ENCODE assay signal across 7 mouse cellular contexts in the genomic region with DNA sequence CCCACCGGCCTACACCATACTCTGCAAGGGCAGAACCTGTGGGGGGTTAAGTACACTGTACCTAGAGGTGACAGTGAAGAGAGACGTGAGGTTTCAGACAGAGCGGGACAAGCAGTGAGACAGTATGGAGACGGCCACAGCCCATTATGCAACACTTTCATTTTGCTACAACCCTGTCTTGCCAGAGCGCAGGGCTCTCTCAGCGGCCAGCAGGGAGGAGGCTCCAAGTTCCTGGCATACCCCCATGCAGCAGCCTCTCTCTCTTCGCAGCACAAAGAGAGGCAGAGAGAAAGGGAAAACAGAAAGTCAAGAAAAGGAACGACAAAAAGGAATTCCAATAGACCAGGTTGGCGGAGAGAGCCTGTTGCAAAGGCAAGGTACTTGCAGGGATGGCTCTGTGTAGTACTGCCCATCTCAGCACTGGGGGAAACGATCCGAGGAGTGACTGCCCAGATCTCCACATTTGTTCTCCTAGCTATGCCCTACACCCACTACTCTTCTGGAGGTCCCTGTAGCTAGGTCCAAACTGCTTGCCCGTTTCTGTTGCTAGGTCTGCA. TPM values are rescaled to one million over a fixed set of nuclear protein-coding genes. Genes with fewer than 3 reads are reported as not detected.
DNase-seq lines count a peak whose midpoint lies in the region; ATAC-seq lines count a peak whose summit lies in the region.

No protein-coding gene starts in this region.

- peak overlapping the region; percentile 80 for H3K4me2 ChIP-seq in forebrain, embryonic 14.5 days (ENCODE audit: low read length)
- H3K4me2 ChIP-seq in lung, embryonic 16.5 days (ENCODE audit: low read depth, low read length): peak overlapping the region; percentile 96

- H3K27me3 ChIP-seq in forebrain, embryonic 14.5 days (replicated peaks; ENCODE audit: control insufficient read depth, insufficient read depth, low read length): no peaks in the 10 kb centered on the region; the same call in 1 of the 2 replicates
- H3K27me3 ChIP-seq in hindbrain, embryonic 10.5 days (ENCODE audit: insufficient read depth, poor library complexity, severe bottlenecking): peaks cover 24% of the 10 kb centered on the region
- no peaks in the 10 kb centered on the region; the same call in 1 of the 2 replicates for H3K27me3 ChIP-seq in lung, embryonic 16.5 days (ENCODE audit: control insufficient read depth, insufficient read depth, low read depth, low read length)

- H3K36me3 ChIP-seq in forebrain, embryonic 14.5 days (ENCODE audit: control insufficient read depth, insufficient read depth, low read length): no peaks in the 10 kb centered on the region
- H3K36me3 ChIP-seq in hindbrain, embryonic 10.5 days: no peaks in the 10 kb centered on the region
- H3K36me3 ChIP-seq in lung, embryonic 16.5 days (ENCODE audit: control insufficient read depth, insufficient read depth, low read length): no peaks in the 10 kb centered on the region

- no peak overlapping the region for H3K27ac ChIP-seq in forebrain, embryonic 14.5 days (ENCODE audit: low read depth, low read length)
- H3K27ac ChIP-seq in hindbrain, embryonic 10.5 days: peak overlapping the region; percentile 64; the same call in 1 of the 2 replicates
- H3K27ac ChIP-seq in lung, embryonic 16.5 days (ENCODE audit: low read length): peak overlapping the region; percentile 49

- no peaks in the 10 kb centered on the region for H3K9me3 ChIP-seq in forebrain, embryonic 14.5 days (replicated peaks; ENCODE audit: control insufficient read depth, low read length)
- H3K9me3 ChIP-seq in hindbrain, embryonic 10.5 days: no peaks in the 10 kb centered on the region
- no peaks in the 10 kb centered on the region for H3K9me3 ChIP-seq in lung, embryonic 16.5 days (ENCODE audit: control insufficient read depth, low read length)

- H3K4me3 ChIP-seq in forebrain, embryonic 14.5 days (ENCODE audit: low read depth, low read length): peak overlapping the region; percentile 39
- H3K4me3 ChIP-seq in hindbrain, embryonic 10.5 days: peak overlapping the region; percentile 52
- peak overlapping the region; percentile 61 for H3K4me3 ChIP-seq in lung, embryonic 16.5 days (ENCODE audit: low read length)

- H3K4me1 ChIP-seq in forebrain, embryonic 14.5 days (ENCODE audit: control insufficient read depth, insufficient read depth, low read length): peaks cover 3% of the 10 kb centered on the region; the same call in 1 of the 2 replicates
- peaks cover 31% of the 10 kb centered on the region for H3K4me1 ChIP-seq in hindbrain, embryonic 10.5 days (replicated peaks)
- peaks cover 22% of the 10 kb centered on the region for H3K4me1 ChIP-seq in lung, embryonic 16.5 days (replicated peaks; ENCODE audit: control insufficient read depth, insufficient read depth, low read length)

- WGBS in forebrain, embryonic 14.5 days: 2% methylated on average over 11 of the region's 12 CpGs
- WGBS in hindbrain, embryonic 10.5 days: 2% methylated on average over 12 of the region's 12 CpGs
- WGBS in lung, embryonic 16.5 days: 0% methylated on average over 12 of the region's 12 CpGs

- ATAC-seq in forebrain, embryonic 14.5 days: peak; percentile 59
- peak; percentile 70 for ATAC-seq in lung, embryonic 16.5 days (ENCODE audit: low read depth)
- ATAC-seq in neutrophil, adult 5-6 weeks (ENCODE audit: extremely low read depth, insufficient number of reproducible peaks, low FRiP score, poor library complexity, severe bottlenecking): peak; percentile 49; the same call in 1 of the 2 replicates

- DNase-seq in R1 (ENCODE audit: low read depth, low spot score): peak; percentile 9
- DNase-seq in cerebellum, adult 11-12 months: peak; percentile 81
- peak; percentile 33 for DNase-seq in forebrain, embryonic 14.5 days (ENCODE audit: low spot score)
- DNase-seq in hindbrain, embryonic 10.5 days (ENCODE audit: low spot score): peak; percentile 42
- peak; percentile 24 to 49 for DNase-seq in layer of hippocampus, postnatal 10 days (ENCODE audit: low spot score in 2 of 2)

- peak overlapping the region; percentile 58 for H3K9ac ChIP-seq in forebrain, embryonic 14.5 days (ENCODE audit: low read length)
- peak overlapping the region; percentile 71 for H3K9ac ChIP-seq in lung, embryonic 16.5 days (ENCODE audit: low read length)

RNA-seq across cellular contexts. Expression of a gene that starts 0.7 kb away (rescaled TPM):
- 11.5 and 13.0 TPM in 2 replicates for polyA plus RNA-seq in forebrain, embryonic 14.5 days (2014; fragmentation: Nextera tagmentation; extraction: Ambion mirVana)
- polyA plus RNA-seq in hindbrain, embryonic 10.5 days (2016; fragmentation: Nextera tagmentation; extraction: Ambion mirVana): 3.8 and 4.1 TPM in 2 replicates
- 1 to 10 TPM; 2.8 to 5.2 TPM for total RNA-seq in layer of hippocampus, postnatal 10 days (2021)
- 36.2 and 42.8 TPM in 2 replicates for polyA plus RNA-seq in lung, embryonic 16.5 days (2015; fragmentation: Nextera tagmentation; extraction: Ambion mirVana)
- not detected in 2 replicates for total RNA-seq in neutrophil, adult 5-6 weeks (2017)

RNA-seq across cellular contexts. Expression of a gene that starts 16.5 kb away (rescaled TPM):
- polyA plus RNA-seq in forebrain, embryonic 14.5 days (2014; fragmentation: Nextera tagmentation; extraction: Ambion mirVana): 0.67 and 1.2 TPM in 2 replicates
- 1.4 and 1.9 TPM in 2 replicates for polyA plus RNA-seq in hindbrain, embryonic 10.5 days (2016; fragmentation: Nextera tagmentation; extraction: Ambion mirVana)
- under 1 TPM; 0.96 to 0.98 TPM for total RNA-seq in layer of hippocampus, postnatal 10 days (2021)
- polyA plus RNA-seq in lung, embryonic 16.5 days (2015; fragmentation: Nextera tagmentation; extraction: Ambion mirVana): 34.2 and 36.4 TPM in 2 replicates
- 0.37 TPM in 1 of 2 replicates, not detected in the other for total RNA-seq in neutrophil, adult 5-6 weeks (2017)

RNA-seq across cellular contexts. Expression of a gene that starts 16.9 kb away (rescaled TPM):
- 0.34 TPM in 1 of 2 replicates, not detected in the other for polyA plus RNA-seq in forebrain, embryonic 14.5 days (2014; fragmentation: Nextera tagmentation; extraction: Ambion mirVana)
- not detected in 2 replicates for polyA plus RNA-seq in hindbrain, embryonic 10.5 days (2016; fragmentation: Nextera tagmentation; extraction: Ambion mirVana)
- total RNA-seq in layer of hippocampus, postnatal 10 days (2021): not detected
- polyA plus RNA-seq in lung, embryonic 16.5 days (2015; fragmentation: Nextera tagmentation; extraction: Ambion mirVana): 0.41 and 0.65 TPM in 2 replicates
- not detected in 2 replicates for total RNA-seq in neutrophil, adult 5-6 weeks (2017)

RNA-seq across cellular contexts. Expression of a gene that starts 24.5 kb away (rescaled TPM):
- polyA plus RNA-seq in forebrain, embryonic 14.5 days (2014; fragmentation: Nextera tagmentation; extraction: Ambion mirVana): 65.1 and 79.7 TPM in 2 replicates
- 94.1 and 95.3 TPM in 2 replicates for polyA plus RNA-seq in hindbrain, embryonic 10.5 days (2016; fragmentation: Nextera tagmentation; extraction: Ambion mirVana)
- total RNA-seq in layer of hippocampus, postnatal 10 days (2021): 10 to 100 TPM; 34.4 to 34.8 TPM
- 69.0 and 74.3 TPM in 2 replicates for polyA plus RNA-seq in lung, embryonic 16.5 days (2015; fragmentation: Nextera tagmentation; extraction: Ambion mirVana)
- total RNA-seq in neutrophil, adult 5-6 weeks (2017): 16.6 and 25.1 TPM in 2 replicates

RNA-seq across cellular contexts. Expression of a gene that starts 24.6 kb away (rescaled TPM):
- polyA plus RNA-seq in forebrain, embryonic 14.5 days (2014; fragmentation: Nextera tagmentation; extraction: Ambion mirVana): not detected in 2 replicates
- not detected in 2 replicates for polyA plus RNA-seq in hindbrain, embryonic 10.5 days (2016; fragmentation: Nextera tagmentation; extraction: Ambion mirVana)
- not detected for total RNA-seq in layer of hippocampus, postnatal 10 days (2021)
- not detected in 2 replicates for polyA plus RNA-seq in lung, embryonic 16.5 days (2015; fragmentation: Nextera tagmentation; extraction: Ambion mirVana)
- total RNA-seq in neutrophil, adult 5-6 weeks (2017): not detected in 2 replicates

Comparison
In these comparisons a context has a peak if more than half of its experiments do, and no peak if none do; other contexts are left out.
1. DNase-seq: peak in every context shown above with its lines; median percentile 81 in cerebellum, adult 11-12 months; 42 in hindbrain, embryonic 10.5 days; 36 in layer of hippocampus, postnatal 10 days; 33 in forebrain, embryonic 14.5 days; 9 in R1.
2. RNA of a gene that starts 16.5 kb away (polyA plus RNA-seq): 34.2 to 36.4 TPM in lung, embryonic 16.5 days; 1.4 to 1.9 TPM in hindbrain, embryonic 10.5 days and 0.67 to 1.2 TPM in forebrain, embryonic 14.5 days; every median in the first group is over 10 times any median in the second.
3. Peak in every context shown above with its lines, with median percentiles within 50 percentile points of each other: ATAC-seq and H3K4me3 ChIP-seq.